Mouse (Mus musculus) thymus, postnatal 4 days (tissue): ENCODE measurements around the gene Psmd5.
"Not testable (repeated sequence)": the region's sequence is repeated elsewhere in the genome, so short reads cannot be mapped to it uniquely, and the experiment has no call there.

Experiments used
- DNase-seq: peaks from one replicate; pipeline ENCODE4 v3.0.0; 2021

Gene Psmd5

DNA sequence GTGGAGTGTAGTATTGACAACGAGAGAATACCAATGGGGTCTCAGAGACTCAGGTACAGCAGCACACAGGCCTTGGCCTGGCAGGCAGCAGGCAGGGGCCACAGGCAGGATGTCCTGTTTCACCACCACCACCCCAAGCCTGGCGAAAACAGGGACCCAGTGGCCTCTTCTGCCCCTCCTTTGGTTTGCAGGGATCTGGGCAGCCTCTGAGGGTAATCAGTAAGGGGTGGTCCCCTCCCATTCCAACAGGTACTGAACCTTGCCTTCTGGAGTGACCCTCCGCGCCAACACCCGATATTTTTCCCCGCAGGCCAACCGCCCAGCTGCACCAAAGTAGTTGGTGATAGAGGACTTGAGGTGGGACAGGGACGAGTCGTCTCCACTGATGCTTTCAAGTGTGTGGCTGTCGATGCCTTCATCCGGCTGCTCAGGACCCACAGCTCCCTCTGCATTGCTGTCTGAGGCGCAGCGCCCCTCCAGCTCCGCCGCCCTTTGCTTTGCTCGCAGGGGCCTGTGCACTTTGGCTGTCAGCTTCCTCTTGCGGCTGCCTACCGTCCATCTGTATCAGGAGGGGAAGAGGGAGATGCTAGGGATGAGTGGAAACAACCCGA lies 20.8 kb upstream of the Psmd5 start:
- no peak for DNase-seq

DNA sequence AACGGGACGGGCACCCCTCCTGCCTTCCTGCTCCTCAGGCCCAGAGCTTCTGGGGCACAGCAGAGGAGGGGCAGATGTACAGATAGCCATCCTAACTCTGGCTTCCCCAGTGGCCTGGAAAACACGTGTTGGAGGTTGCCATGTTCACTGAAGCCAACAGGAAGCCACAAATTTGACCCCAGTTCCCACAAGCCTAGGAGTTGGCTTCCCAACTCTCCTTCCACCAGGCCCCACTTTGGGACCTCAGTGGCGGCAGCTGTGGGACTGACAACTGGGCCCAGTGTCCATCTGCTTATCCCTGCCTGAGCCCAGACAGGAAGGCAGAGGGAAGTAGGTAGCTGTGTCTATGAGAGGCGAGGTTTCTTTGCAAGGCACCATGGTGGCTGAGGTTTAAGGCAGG lies 19.2 kb upstream of the Psmd5 start:
- no peak for DNase-seq

DNA sequence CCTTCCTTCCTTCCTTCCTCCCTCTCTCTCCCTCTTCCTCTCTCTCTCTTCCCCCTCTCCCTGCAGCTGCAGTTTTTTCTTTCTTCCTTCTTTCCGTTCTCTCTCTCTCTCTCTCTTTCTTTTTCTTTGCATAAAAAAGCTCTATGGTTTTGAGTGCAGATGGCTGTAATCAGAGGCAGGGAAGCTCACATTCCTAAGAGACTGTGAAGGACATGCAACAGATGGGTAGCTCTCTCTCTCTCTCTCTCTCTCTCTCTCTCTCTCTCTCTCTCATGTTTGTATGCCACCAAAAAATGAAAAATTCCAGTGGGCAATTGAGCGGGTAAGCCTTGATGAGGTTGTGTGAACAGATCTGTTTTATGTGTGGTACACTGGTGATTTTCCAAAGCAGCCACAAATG lies 9.4 kb upstream of the Psmd5 start:
- DNase-seq: no peak

DNA sequence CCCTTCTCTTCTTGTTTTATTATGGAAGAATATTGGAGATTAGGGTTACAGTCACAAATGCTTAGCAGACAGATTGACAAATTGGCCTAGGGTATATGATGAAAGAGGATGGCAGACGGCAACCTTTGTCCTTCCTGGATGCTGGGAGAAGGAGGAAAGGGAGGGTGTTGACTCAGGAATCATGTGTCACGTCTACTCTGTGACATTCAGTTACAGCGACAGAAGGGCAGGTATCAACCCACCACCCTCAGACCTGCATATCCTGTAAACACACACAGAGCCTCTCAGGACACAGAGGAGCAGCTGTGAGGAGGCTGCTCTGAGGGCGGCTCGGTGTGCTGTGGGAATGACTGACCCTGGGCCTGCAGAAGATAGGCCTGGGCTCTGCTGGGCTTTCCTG lies 8.4 kb upstream of the Psmd5 start:
- DNase-seq: no peak

DNA sequence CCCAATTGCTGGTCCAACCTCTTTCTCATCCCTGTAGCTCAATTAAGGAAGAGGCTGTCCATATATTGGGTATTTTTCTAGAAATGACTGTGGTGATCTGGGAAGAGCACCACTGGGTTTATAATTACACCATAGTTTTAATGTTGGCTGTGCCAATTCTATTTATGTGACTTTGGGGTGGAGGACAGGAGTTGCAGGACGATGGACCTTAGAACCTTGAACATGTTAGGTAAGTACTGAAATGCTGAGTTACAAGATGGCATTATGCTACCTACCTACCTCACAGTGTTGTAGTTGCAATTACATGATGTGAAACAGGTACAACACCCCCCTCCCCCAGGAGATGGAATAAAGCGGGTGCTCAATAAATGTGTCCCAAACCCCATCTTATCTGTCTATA lies 8.0 kb upstream of the Psmd5 start:
- DNase-seq: no peak

DNA sequence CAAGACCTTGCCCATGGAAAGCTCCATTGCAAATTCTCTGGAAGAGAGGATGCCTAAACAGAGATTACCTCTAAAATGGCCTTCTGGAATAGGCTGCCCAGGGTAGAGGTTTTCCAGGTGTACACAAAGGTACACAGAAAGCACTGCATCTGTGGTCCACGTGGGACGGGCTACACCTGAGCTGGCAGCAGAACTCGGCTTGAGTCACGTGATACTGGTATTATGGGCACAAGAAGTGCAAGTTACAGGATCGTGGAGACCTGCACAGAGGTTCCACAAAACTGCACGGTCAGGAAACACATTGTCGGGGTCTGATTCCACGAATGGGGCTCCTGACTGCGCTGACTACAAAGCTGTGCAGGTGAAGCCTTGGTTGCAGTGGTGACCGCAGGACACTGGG lies 5.3 kb upstream of the Psmd5 start:
- DNase-seq: no peak

DNA sequence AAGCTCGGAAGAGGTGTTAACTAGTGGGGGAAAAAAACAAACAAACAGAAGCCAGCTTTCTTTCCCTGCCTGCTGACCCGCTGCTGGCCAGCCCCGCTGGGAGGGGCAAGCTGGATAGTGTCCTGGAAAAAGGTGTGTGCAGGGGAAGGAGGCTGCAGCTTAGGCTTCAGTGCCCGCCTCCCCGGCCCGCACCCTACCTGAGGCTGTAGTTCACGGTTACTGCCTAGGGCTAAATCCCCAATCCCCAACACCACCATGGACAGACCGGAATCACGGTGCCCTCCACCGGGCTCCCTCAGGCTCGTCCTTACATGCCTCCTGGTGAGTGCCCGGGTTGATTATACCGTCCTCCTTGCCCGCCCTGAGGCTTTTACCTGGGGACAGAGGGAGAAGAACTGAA lies 497 bp downstream of the Psmd5 start, which contains the start of gene Cutal:
Gene Cutal, plus strand, starts transcription at position 126 of the 400 bp plus-strand sequence.
- DNase-seq: no peak

DNA sequence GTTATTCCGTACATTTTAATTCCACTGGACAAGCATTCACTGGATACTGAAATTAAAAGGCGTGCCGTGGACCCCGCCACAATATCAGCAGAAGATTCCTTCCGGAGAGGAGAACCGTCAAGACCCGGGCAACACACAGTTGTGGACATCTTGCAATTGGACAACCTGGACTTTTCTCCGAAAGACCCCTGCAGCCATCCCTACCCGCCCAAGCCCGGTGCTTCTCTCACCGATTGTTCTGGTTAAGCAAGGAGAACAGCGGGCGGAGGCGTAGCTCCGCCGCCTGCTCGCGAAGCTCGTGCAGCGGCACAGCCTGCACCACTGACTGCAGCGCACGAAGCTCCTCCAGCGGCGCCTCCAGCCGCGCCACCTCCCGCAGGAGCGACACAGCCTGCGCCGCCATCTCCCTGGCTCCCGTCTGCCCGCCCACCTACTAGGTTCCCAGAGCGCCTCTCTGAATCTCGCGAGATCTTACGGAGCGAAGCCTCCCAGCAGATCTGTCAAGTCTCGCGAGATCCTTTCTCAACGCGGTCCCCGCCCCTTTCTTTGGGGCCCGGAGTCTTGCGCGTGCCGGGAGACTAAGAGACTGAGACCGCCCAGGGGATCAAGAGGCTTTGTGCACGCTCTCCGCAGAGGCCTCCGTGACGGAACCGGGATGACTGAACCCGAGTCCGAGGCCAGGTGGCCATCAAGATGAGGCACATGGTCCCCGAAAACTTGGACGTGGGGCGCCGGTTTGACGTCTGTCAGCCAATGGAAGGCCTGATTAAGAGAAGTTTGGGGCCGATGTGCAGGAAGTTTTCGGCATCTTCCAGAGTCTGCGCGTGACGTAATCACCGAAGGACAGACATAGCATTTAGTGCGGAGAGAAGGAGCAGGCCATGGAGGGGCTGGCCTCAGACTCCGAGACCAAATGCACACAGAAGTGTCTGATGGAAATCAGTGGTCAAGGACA lies 4.0 kb downstream of the Psmd5 start:
- peak; percentile 92 for DNase-seq

DNA sequence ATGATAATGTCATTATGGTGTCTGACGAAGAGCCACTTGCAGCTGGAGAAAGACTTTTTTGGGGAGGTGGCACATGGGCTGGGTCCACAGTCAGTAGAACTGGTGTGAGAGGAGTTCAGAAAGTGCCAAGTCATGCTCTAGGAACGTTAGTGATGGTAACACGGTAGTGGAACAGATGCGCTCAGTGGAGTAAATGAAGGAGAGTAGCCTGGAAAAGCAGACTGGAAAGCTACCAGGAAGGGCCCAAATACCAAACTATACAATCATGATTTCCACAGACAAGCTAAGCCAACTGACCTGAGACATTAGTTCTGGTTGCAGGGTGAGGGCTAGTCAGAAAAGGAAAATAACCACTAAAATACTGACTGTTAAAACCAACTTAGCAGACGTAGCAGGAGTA lies 5.1 kb downstream of the Psmd5 start:
- DNase-seq: no peak

DNA sequence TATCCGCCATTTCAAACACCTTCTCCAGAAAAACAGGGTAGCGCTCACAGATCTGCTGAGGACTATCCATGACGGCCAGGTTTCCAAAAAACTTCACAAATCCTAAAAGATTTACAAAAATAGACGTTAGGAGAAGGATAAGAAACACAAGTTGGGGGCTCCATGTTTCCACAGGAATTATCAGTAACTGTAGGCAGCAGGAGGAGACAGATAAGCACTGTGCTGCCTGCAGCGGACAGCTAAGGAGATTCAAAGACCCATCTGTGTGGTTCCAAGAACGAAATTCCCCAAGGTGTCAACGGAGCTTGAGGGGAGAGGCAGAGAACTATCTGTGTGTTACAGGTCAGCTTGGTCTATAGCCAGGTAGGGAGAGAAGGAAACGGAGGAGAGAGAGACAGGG lies 17.0 kb downstream of the Psmd5 start:
- DNase-seq: no peak

DNA sequence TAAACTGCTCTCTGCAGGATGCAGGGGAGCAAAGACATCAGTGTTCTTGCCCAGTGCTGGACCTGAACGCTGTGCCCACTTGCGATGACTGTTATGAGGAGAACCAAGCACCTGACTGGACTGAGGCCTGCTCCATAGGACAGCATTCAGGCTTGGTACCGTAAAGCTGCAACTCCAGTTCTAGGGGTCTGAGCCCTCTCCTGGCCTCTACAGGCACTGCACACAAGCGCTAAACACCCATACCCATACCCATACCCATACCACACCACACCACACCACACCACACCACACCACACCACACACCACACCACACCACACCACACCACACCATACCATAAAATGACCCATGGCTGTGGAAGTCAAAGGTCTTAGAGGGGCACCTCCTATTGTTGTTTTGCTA lies 19.5 kb downstream of the Psmd5 start:
- peak; percentile 38 for DNase-seq

DNA sequence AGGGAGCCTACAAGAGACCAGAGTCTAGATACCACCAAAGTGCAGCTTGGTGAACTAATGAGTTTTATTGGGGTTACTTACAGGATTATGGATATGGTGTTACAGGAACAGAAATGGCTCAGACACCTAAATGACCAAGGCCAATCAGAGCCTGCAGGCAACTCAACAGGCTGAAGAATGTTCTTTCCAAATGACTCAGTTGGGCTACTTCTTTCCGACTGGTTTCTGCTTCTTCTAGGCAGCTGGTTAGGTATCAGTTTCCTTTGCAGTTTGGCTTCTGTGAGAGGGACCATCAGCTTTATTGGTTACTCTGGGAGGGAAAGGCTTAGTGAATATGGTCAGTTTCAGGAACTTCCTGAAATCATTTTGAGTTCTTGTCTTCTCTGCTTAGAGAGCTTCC lies 27.1 kb downstream of the Psmd5 start:
- no peak for DNase-seq

DNA sequence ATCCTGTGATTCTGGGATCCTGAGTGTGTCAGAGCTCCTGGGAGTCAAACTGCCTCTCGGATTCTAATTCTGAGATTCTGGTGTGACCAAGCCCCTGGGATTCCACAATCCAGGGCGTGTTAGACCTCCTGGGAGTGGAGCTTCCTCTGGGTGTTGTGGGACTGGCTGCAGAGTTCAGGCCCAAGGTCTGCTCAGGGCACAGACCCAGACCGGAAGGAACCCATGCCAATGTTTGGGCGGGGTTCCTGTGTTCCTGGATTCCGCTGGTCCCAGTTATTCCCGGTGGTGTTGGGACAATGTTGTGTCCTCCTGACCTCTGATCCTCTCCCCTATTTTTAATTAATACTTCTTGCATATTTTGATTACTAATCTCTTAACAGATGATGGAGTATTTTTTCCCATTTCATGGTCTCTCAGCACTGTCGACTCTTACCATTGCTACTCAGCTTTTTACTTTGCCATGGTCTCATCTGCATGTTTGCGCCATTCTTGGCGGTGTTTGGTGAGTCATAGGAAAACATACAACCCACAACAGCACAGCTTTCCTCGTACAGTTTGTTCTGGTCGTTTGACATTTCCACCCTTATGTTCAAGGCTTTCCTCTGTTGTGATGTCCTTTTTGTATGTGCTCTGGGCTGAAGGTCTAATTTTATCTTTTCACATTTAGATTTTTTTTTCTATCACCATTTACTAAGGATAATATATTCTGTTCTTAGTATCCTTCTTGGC lies 31.4 kb downstream of the Psmd5 start:
- DNase-seq: no peak

DNA sequence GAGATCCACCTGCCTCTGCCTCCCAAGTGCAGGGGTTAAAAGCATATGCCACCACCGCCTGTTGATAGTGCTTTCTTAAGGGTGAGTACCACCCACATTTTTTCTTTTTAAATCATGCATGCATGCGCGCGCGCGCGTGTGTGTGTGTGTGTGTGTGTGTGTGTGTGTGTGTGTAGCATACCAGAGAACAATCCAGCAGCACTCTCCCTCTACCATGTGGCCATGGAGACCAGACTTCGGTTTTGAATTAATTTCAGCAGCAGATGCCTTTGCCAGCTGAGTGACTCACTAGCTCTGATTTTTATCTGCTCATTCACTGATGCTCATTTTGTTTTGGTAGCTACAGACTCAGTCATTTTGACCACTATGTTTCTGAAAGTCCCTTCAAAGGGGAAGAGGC lies 33.1 kb downstream of the Psmd5 start:
- DNase-seq: no peak

DNA sequence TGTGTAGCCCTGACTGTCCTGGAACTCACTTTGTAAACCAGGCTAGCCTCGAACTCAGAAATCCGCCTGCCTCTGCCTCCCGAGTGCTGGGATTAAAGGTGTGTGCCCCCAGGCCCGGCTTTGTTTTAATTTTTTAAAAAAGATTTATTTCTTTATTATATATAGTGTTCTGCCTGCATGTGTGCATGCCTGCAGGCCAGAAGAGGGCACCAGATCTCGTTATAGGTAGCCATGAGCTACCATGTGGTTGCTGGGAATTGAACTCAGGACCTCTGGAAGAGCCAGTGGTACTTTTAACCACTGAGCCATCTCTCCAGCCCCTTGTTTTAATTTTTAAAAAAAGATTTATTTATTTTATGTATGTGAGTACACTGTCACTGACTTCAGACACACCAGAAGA lies 34.6 kb downstream of the Psmd5 start:
- DNase-seq: peak; percentile 27

DNA sequence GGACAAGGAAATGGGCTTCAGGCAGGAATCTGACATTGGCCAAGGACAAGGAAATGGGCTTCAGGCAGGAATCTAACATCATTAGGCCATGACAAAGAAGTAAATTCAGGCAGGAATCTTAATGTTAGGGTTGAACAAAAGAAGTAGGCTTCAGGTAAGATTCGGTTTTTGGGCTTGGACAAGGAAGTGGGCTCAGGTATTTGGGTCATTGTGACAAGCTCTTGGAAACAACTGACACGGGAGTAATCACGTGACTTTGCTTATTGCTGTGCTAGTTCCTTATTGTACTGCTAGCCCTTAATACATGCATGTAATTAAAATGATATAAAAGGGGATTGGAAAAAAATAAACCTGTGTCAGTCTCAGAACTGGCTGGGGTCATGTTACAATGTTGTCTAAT lies 39.1 kb downstream of the Psmd5 start:
- no peak for DNase-seq

DNA sequence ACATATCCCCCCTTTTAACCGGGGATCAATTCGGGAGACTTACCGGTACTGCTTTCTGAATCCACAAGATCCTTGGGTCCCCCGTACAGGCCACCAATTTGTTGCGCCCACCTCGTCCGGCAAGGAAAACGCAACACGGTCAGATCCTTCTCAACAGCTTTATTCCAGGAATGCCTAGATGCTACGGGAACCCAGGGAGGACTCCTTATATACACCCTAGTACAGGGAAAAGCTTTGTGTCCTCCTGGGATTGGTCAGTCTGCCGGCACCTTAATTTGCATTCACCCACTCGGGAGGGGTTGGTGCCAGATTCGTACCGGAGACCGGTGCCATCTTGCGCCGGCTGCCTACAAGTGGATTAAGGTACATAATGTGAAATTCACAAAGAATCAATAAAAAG lies 41.1 kb downstream of the Psmd5 start:
- DNase-seq: no peak

DNA sequence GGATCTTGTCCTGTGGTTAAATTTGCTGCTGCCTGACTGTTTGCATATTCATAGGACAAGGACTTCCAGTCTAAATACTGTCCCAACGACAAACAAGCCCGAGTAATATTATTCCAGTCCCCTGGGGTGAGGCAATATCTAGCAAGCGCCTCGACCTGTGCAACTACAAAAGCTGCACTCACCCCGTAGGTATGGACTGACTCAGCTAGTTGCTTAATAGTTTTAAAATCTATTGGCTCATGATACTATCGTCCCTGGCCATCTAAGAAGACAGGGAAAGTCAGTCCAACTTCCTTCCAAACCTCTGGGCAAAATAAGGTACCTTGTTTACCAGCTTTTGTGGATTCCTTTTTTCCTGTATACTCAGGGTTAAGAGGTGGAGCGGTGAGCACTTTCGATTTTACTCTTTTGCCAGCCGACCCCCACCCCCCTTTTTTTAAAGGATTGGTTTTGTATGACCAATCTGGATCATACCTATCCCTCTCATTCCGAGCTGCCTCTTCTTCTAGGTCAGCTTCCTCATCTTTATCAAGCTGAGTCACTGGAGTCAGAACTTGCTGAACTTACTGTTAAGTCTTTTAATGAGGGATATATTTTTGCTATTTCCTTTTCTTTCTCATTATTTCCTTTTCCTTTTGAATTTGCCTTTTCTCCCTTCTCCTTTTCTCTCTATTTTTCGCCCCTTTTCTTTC lies 41.9 kb downstream of the Psmd5 start, which contains the start of gene Gm34653:
Gene Gm34653, plus strand, starts transcription at position 242 of the 692 bp plus-strand sequence.
- not testable (repeated sequence) for DNase-seq

DNA sequence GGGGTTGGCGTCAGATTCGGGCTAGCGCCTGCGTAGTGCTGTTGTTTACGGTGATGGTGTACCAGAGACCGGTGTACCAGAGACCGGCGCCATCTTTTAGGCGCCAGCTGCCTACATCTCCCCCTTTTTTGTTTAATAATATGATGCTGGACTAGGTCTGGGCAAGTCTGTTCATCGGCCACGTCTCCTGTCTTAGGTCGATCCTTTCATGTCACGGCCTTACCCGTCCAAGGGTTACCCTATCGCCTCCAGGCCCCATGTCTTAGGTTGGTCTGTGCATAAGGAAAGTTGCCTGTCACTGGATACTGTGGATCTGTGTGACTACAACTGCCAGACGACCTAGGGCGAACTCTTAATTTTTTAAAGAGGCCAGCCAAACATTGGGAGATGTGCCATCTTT lies 44.7 kb downstream of the Psmd5 start:
- not testable (repeated sequence) for DNase-seq

DNA sequence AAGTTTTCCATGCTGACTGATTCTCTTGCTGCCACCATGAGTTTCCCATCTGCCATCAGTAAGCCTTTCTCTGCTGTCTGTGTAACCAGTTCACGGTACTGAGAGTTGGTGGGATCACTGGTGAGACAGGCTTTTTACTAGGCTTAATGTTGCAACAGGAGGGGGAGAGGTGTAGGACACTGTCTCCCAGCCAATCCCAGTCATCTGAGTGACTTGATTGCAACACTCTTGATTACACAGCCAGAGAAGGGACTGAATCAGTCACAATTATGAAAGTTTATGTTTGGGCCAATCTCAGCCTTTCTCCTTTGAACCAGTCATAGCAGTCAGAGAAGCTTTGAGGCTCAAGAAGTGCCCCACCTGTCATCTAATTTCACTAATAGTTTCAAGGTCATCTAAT lies 46.7 kb downstream of the Psmd5 start:
- DNase-seq: no peak

DNA sequence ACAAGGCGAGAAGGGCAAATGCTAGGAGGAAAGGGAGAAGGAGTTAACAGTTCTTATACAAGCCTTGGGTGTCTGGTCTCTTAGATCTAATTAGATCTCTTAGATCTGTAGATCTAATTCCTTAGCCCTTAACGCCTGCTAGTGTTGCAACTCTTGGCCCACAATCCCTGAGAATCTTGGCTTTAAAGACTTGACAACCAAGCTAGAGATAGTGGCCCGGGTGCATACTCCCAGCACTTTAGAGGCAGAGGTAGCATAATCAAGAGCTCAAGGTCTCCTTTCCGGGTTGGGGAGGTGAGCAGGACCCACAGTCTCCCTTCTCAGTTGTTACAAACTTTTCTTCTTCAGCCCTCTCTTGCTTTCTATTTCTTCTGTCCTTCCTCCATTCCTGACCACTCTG lies 47.2 kb downstream of the Psmd5 start:
- no peak for DNase-seq

DNA sequence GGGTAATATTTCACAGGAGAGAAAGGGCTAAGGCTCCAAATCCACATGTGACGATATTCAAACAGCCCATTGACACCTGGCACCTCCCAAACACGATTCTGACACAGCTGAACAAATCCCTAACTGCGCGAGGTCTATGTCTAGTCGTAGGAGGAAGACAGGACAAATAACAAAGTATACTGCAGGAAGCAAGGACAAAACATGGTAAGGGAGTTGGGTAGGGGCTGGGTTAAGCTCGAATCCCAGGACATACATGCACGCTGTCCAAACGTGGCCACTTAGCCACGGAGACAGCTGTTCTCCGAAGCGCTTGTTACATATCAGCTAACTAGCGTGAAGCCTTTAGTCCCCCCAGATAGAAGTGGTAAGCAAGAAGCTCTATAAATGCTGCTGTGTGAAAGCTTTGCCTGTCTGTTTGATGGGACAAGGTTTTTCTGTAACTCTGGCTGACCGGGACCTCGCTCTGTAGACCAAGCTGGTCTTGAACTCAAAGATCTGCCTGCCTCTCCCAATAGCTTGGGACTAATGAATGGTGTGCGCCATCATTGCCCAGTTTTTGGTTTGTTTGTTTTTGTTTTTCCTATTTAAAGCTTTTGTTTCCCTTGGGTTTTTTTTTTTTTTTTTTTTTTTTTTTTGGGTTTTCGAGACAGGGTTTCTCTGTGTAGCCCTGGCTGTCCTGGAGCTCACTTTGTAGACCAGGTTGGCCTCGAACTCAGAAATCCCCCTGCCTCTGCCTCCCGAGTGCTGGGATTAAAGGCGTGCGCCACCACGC lies 48.1 kb downstream of the Psmd5 start:
- DNase-seq: no peak
